Mouse (Mus musculus) embryonic fibroblast, embryonic 13.5 days (primary cell): ENCODE results near the gene Cd5l. TPM values are rescaled to one million over a fixed set of nuclear protein-coding genes. Genes with fewer than 3 reads are reported as not detected.
"Not testable (repeated sequence)": the region's sequence is repeated elsewhere in the genome, so short reads cannot be mapped to it uniquely, and the experiment has no call there.

Experiments used
- H3K27ac ChIP-seq: 2 replicates; pipeline ENCODE4 v1.5.1; 2012; ENCODE audit warnings: low read length, control low read depth, inconsistent platforms; ENCODE audit not compliant: insufficient read depth
- H3K4me1 ChIP-seq: 2 replicates; pipeline ENCODE4 v1.6.1; 2011; ENCODE audit warnings: low read length; ENCODE audit not compliant: control insufficient read depth, insufficient read depth
- H3K4me3 ChIP-seq: 2 replicates; pipeline ENCODE4 v1.5.1; 2011; ENCODE audit warnings: mild to moderate bottlenecking, control low read depth, low read length; ENCODE audit not compliant: insufficient read depth
- CTCF ChIP-seq: IDR thresholded peaks from 2 replicates; pipeline ENCODE4 v1.5.1; 2011; ENCODE audit warnings: mild to moderate bottlenecking, control low read depth, low read length, moderate library complexity, borderline replicate concordance; ENCODE audit not compliant: insufficient read depth
- POLR2A ChIP-seq: IDR thresholded peaks from 2 replicates; pipeline ENCODE4 v1.6.1; 2011; ENCODE audit warnings: low read depth, mild to moderate bottlenecking, control low read depth, low read length, moderate library complexity
- polyA plus RNA-seq: library from polyadenylated mRNA; stranded (reverse); fragments of >200 nt; gene quantifications from 2 replicates; pipeline ENCODE4 v1.2.4, GENCODE M21; 2011; ENCODE audit warnings: low read depth; ENCODE audit not compliant: missing spikeins, insufficient read length

Cd5l gene
- polyA plus RNA-seq, result not detected in 2 replicates

GRCm38 (mm10) chr3:87357581-87357980 is at the start of gene Cd5l:
Gene Cd5l, plus strand, starts transcription at chr3:87357881.
- Histone ChIP-seq H3K27ac (no peak within 1 kb of the TSS), H3K4me3 (no peak within 1 kb of the TSS), H3K4me1 (no peaks in the 10 kb centered on the region)
- TF ChIP-seq POLR2A, result no peak

GRCm38 (mm10) chr3:87309922-87310321 is 47.8 kb upstream of the Cd5l start:
- Histone ChIP-seq H3K4me1 (no peaks in the 10 kb centered on the region), H3K27ac (no peak overlapping the region), H3K4me3 (no peak overlapping the region)
- TF ChIP-seq CTCF, result no peak
- no peak for TF ChIP-seq POLR2A

GRCm38 (mm10) chr3:87322557-87322956 is 35.1 kb upstream of the Cd5l start:
- TF ChIP-seq CTCF (no peak), POLR2A (no peak)

GRCm38 (mm10) chr3:87323778-87324177 is 33.9 kb upstream of the Cd5l start:
- TF ChIP-seq CTCF (no peak), POLR2A (no peak)
- no peak overlapping the region for H3K27ac ChIP-seq
- H3K4me1 ChIP-seq, result no peaks in the 10 kb centered on the region
- no peak overlapping the region for H3K4me3 ChIP-seq

More at GRCm38 (mm10) chr3:87322557-87322956, 35.1 kb upstream of the Cd5l start:
- H3K4me3 ChIP-seq, result no peak overlapping the region
- no peaks in the 10 kb centered on the region for H3K4me1 ChIP-seq
- H3K27ac ChIP-seq, result no peak overlapping the region

- Histone ChIP-seq H3K27ac (no peak overlapping the region), H3K4me1 (no peaks in the 10 kb centered on the region), H3K4me3 (no peak overlapping the region)
- no peak for TF ChIP-seq CTCF
- TF ChIP-seq POLR2A, result no peak
Measured at GRCm38 (mm10) chr3:87337899-87338298, 19.8 kb upstream of the Cd5l start.

GRCm38 (mm10) chr3:87350992-87351391 is 6.7 kb upstream of the Cd5l start:
- not testable (repeated sequence) for H3K27ac ChIP-seq, H3K4me1 ChIP-seq, H3K4me3 ChIP-seq

- Histone ChIP-seq H3K4me3 (no peak overlapping the region), H3K27ac (no peak overlapping the region), H3K4me1 (no peaks in the 10 kb centered on the region)
- TF ChIP-seq CTCF (no peak), POLR2A (no peak)
Measured at GRCm38 (mm10) chr3:87359215-87359614, 1.5 kb downstream of the Cd5l start.

GRCm38 (mm10) chr3:87360466-87360865 is 2.8 kb downstream of the Cd5l start:
- Histone ChIP-seq H3K27ac (no peak overlapping the region), H3K4me3 (no peak overlapping the region), H3K4me1 (no peaks in the 10 kb centered on the region)
- no peak for TF ChIP-seq POLR2A
- TF ChIP-seq CTCF, result no peak

- TF ChIP-seq POLR2A, result no peak
- TF ChIP-seq CTCF, result no peak
- Histone ChIP-seq H3K4me1 (no peaks in the 10 kb centered on the region), H3K4me3 (no peak overlapping the region), H3K27ac (no peak overlapping the region)
Measured at GRCm38 (mm10) chr3:87365691-87366090, 8.0 kb downstream of the Cd5l start.

GRCm38 (mm10) chr3:87367511-87367910 is 9.8 kb downstream of the Cd5l start:
- no peak overlapping the region for H3K27ac ChIP-seq
- H3K4me1 ChIP-seq, result no peaks in the 10 kb centered on the region
- TF ChIP-seq POLR2A (no peak), CTCF (no peak)
- H3K4me3 ChIP-seq, result no peak overlapping the region

- no peak overlapping the region for H3K4me3 ChIP-seq
- TF ChIP-seq CTCF (no peak), POLR2A (no peak)
- no peak overlapping the region for H3K27ac ChIP-seq
- no peaks in the 10 kb centered on the region for H3K4me1 ChIP-seq
Measured at GRCm38 (mm10) chr3:87369181-87369580, 11.5 kb downstream of the Cd5l start.
